Mouse (Mus musculus): ENCODE data around the gene Rras2.

The Rras2 gene

DNA sequence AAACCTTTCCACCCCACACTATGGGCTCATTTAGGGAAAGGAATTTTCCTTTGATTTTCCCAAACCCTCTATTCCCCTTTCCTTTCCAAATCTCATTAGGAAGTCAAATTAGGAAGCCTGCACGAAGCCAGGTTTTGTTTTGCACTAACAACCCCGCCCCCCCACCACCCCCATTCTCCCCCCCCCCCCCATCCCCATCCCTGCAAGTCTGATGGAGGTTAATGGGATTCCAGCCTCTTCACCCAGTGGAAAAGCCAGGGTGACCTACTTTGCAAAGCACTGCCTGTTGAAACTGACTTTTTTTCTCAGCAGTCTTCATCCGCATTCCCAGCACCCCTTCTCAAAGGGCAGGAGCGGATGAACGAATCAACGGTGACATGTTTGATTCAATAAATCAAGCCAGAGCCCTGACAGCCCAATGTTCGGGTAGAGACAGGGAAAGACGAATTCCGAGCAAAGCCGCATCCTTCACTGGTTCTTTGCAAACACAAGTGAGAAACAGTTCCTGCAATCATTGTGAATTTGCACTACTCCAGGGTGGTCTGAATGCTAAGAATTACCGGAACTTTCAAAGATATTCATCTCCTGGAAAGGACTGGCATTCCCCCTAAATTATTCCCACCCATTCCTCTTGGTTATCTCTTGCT is 97.4 kb downstream of the Rras2 start:
- no peak for DNase-seq

- no peak for DNase-seq
Measured at GRCm38 (mm10) chr7:114018861-114019260, 98.7 kb downstream of the Rras2 start.

GRCm38 (mm10) chr7:114016001-114016949 is 101.3 kb downstream of the Rras2 start:
- DNase-seq: peak; percentile 40

DNA sequence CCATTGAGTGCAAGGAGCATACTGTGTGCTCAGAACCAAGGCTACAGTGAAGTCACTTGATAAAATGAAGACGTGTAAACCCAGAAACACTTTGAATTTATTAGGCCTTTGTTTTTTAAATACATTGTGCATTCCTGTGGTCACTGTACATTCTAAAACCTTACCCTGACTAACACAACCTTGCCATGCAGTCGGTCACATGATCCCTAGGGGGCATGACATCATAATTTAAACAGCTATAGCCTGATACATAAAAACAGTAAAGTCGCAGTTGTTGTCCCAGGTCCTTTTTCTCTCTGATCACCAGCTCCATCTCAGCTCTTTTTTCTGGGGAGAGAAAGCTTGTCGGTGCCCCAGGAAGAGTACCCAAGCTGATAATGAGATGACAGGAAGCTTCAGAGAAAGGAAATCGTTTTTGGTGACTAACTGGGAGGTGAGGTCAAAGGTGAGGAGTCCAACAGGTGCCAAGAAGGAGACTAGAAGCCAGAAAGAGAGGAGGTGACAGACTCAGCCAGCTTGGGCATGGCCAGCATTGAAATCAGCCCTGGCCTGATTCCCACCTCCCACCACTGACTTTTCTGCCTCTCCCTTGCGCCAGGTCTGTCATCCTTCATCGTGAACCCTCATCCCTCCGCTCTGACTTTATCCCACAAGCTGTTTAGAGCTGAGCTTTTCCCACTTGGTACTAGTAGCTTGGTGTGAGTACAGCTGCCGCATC is 105.7 kb downstream of the Rras2 start:
- DNase-seq: no peak

GRCm38 (mm10) chr7:114007565-114007964 is 110.0 kb downstream of the Rras2 start:
- peak; percentile 44 for DNase-seq

DNA sequence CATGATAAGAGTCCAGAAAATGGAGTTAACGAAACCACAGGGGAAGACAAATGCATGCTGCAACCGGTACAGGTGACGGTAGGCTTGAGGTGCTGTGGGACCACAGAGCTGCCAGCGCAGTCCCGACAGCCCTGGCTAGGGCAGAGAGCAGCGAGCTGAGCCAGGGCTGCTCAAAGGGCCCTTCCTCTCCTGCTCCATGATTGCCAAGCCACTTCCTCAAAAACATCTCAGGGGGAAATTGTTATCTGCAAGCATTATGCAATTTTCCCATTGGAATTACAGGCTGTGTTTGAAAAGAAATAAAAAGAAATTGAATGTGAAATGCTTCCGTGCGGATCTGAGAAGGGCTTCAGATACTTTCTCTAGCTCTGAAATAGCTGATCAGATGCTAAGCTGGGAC is 111.1 kb downstream of the Rras2 start:
- DNase-seq: no peak

DNA sequence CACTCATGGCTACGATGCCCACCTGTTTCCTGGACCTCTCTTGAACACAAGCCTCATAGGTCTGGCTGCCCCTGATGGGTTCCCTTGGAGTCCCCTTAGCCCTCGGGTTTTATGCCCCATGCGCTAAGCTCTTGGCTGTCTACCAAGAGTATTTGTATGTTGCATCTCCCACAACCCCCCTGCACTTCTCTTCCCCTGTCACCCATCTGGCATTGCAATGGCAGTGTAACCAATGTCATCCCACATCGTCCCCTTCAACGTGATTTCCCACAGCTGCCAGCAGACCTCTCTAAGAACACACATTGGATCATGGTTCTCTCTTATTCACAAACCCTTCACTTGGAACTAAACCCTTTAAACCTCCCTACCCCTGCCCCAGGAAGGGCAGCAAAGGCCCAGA is 112.1 kb downstream of the Rras2 start:
- no peak for DNase-seq

GRCm38 (mm10) chr7:114004171-114004570 is 113.4 kb downstream of the Rras2 start:
- no peak for DNase-seq

DNA sequence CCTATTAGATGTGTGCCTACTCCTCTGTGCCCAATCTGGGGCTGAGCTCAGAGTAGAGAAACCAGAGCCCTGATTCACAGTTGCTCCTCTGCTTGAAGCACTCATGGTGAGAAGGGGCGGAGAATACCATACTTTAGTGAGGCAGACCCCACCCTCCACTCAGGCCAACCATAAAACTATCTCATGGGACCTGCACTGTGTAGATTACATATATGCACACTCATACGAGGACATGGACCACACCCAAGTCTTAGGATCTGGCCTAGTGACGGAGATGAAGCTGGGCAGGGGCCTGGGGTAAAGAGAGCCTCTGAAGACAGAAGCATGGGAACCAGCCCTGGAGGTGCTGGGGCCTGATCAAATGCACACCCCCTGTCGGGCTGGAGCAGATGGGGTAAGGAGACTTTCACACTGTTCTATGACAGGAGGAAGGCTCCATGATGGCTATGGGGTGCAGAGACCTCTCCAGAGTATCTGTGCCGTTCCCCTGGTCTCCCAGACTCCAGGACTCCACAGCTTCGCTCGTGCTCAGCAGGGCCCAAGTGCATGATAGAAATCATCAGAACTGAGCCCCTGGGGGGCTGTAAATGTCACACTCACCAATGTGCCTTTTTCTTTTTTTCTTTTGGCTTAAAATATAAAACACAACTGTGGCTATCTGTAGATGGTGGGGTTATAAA is 119.8 kb downstream of the Rras2 start:
- DNase-seq: no peak

Data from lung, postnatal 10 days (tissue).